Mouse (Mus musculus): ENCODE data around the gene AU040320. TPM values are rescaled to one million over a fixed set of nuclear protein-coding genes. Genes with fewer than 3 reads are reported as not detected.

AU040320 gene
- polyA plus RNA-seq, 1 experiment from 2014 or later, result 30.1 TPM

DNA sequence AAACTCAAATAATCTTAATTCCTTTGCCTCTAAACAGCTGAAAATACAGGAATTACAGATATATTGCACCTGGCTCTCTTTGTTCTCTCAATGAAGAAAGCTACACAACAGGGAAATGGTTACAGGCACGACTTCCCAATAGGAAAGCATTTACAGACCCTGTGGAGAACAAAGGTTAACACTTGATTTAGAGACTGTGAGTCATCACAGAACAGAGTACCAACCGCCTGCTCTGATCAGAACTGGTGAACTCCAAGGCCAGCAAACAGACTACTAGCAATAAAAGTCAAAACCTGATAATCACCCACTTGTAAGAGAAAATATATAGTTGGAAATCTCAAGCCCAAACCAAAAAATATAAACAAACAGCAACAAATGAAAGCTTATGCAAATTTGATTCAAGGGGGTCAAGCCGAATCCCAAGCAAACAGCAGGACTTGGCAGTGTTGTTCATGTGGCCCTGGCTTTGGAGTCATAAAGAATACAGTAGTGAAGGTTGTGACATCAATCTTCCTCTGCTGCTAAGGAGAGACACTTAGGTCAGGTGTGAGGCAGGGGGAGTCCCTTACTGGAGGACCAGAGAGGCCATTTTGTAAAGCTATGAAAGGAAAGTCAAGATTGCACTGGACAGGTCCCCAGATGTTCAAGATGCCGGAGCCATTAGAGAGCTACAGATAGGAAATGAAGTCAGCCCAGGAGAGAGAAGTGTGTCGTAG is 126.4 kb downstream of the AU040320 start:
- H3K4me1 ChIP-seq (ENCODE audit: control insufficient read depth, insufficient read depth, low read length), result no peaks in the 10 kb centered on the region
- WGBS, result 83% methylated on average over 5 of the region's 5 CpGs
- H3K27me3 ChIP-seq (ENCODE audit: control insufficient read depth, insufficient read depth, low read length), result no peaks in the 10 kb centered on the region
- H3K36me3 ChIP-seq (ENCODE audit: control insufficient read depth, insufficient read depth, low read length), result peaks cover 51% of the 10 kb centered on the region
- H3K4me3 ChIP-seq (ENCODE audit: low read depth, low read length), result no peak overlapping the region
- no peak overlapping the region for H3K27ac ChIP-seq (ENCODE audit: low read length)
- H3K4me2 ChIP-seq (replicated peaks; ENCODE audit: low read depth, low read length), result no peak overlapping the region
- H3K9ac ChIP-seq (replicated peaks; ENCODE audit: low read depth, low read length), result no peak overlapping the region
- no peaks in the 10 kb centered on the region for H3K9me3 ChIP-seq (ENCODE audit: control insufficient read depth, low read depth, low read length)
- no peak for ATAC-seq (ENCODE audit: insufficient number of reproducible peaks, insufficient read depth, low FRiP score, low read depth)

- Histone ChIP-seq H3K4me2 (replicated peaks; ENCODE audit: low read depth, low read length) (no peak overlapping the region), H3K4me3 (ENCODE audit: low read depth, low read length) (no peak overlapping the region), H3K36me3 (ENCODE audit: control insufficient read depth, insufficient read depth, low read length) (peaks cover 44% of the 10 kb centered on the region), H3K9me3 (ENCODE audit: control insufficient read depth, low read depth, low read length) (no peaks in the 10 kb centered on the region), H3K27me3 (ENCODE audit: control insufficient read depth, insufficient read depth, low read length) (no peaks in the 10 kb centered on the region), H3K27ac (ENCODE audit: low read length) (no peak overlapping the region), H3K4me1 (ENCODE audit: control insufficient read depth, insufficient read depth, low read length) (no peaks in the 10 kb centered on the region), H3K9ac (replicated peaks; ENCODE audit: low read depth, low read length) (no peak overlapping the region)
- 91% methylated on average over 5 of the region's 5 CpGs for WGBS
- no peak for ATAC-seq (ENCODE audit: insufficient number of reproducible peaks, insufficient read depth, low FRiP score, low read depth)
Observed at GRCm38 (mm10) chr4:126883602-126884001, 130.3 kb downstream of the AU040320 start.

DNA sequence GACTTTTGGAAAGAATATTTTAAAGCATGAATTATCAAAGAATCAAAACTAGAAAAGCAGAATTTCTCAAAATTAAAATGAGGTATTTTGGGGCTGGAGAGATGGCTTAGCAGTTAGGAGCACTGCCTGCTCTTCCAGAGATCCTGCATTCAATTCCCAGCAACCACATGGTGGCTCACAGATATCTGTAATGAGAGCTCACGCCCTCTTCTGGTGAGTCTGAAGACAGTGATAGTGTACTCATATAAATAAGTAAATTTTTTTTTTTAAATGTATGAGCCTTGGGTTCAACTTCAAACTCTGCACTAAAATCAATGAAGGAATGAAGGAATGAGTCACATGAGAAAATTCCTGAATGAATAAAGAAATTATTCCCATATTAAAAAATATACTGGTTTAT is 132.6 kb downstream of the AU040320 start:
- H3K4me1 ChIP-seq (ENCODE audit: control insufficient read depth, insufficient read depth, low read length), result no peaks in the 10 kb centered on the region
- H3K9ac ChIP-seq (replicated peaks; ENCODE audit: low read depth, low read length), result no peak overlapping the region
- H3K27me3 ChIP-seq (ENCODE audit: control insufficient read depth, insufficient read depth, low read length), result no peaks in the 10 kb centered on the region
- WGBS, result 53% methylated on average over 1 of the region's 1 CpGs
- H3K4me3 ChIP-seq (ENCODE audit: low read depth, low read length), result no peak overlapping the region
- no peaks in the 10 kb centered on the region for H3K9me3 ChIP-seq (ENCODE audit: control insufficient read depth, low read depth, low read length)
- H3K4me2 ChIP-seq (replicated peaks; ENCODE audit: low read depth, low read length), result no peak overlapping the region
- no peak overlapping the region for H3K27ac ChIP-seq (ENCODE audit: low read length)
- ATAC-seq (ENCODE audit: insufficient number of reproducible peaks, insufficient read depth, low FRiP score, low read depth), result no peak
- H3K36me3 ChIP-seq (ENCODE audit: control insufficient read depth, insufficient read depth, low read length), result peaks cover 45% of the 10 kb centered on the region

DNA sequence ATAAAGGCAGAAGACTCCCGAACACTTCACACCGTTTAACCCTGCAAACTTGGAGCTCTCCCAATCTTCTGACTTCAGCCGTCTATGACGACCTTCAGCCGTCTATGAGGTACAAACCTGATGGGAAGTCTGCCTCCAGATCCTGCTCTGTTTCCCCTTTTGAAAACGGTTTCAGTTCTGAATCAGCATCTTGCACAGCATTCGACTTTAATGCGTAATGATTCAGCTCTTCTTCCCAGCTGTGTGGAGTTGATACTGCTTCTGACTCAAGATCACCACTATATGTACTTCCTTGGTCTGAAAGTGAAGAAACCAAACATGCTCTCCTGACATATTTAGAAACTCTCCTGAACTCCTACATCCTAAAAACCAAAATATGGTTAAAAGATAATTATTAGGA is 136.5 kb downstream of the AU040320 start:
- H3K9me3 ChIP-seq (ENCODE audit: control insufficient read depth, low read depth, low read length), result no peaks in the 10 kb centered on the region
- H3K27ac ChIP-seq (ENCODE audit: low read length), result no peak overlapping the region
- H3K27me3 ChIP-seq (ENCODE audit: control insufficient read depth, insufficient read depth, low read length), result no peaks in the 10 kb centered on the region
- no peaks in the 10 kb centered on the region for H3K4me1 ChIP-seq (ENCODE audit: control insufficient read depth, insufficient read depth, low read length)
- ATAC-seq (ENCODE audit: insufficient number of reproducible peaks, insufficient read depth, low FRiP score, low read depth), result no peak
- no peak overlapping the region for H3K9ac ChIP-seq (replicated peaks; ENCODE audit: low read depth, low read length)
- 92% methylated on average over 8 of the region's 8 CpGs for WGBS
- no peak overlapping the region for H3K4me3 ChIP-seq (ENCODE audit: low read depth, low read length)
- H3K4me2 ChIP-seq (replicated peaks; ENCODE audit: low read depth, low read length), result no peak overlapping the region
- peaks cover 49% of the 10 kb centered on the region for H3K36me3 ChIP-seq (ENCODE audit: control insufficient read depth, insufficient read depth, low read length)

Other genes with a start within 250 kb of the AU040320 start
- 2.4 and 3.3 TPM in 2 replicates for gene Ago4, start 220.1 kb upstream of the AU040320 start, polyA plus RNA-seq (2014; fragmentation: Nextera tagmentation; extraction: Ambion mirVana)
- gene Clspn, start 196.6 kb upstream of the AU040320 start, polyA plus RNA-seq (2014; fragmentation: Nextera tagmentation; extraction: Ambion mirVana), result 41.2 and 49.4 TPM in 2 replicates
- gene 5730409E04Rik, start 143.7 kb upstream of the AU040320 start, polyA plus RNA-seq (2014; fragmentation: Nextera tagmentation; extraction: Ambion mirVana), result 3.5 and 4.3 TPM in 2 replicates
- gene Psmb2, start 75.9 kb upstream of the AU040320 start, polyA plus RNA-seq (2014; fragmentation: Nextera tagmentation; extraction: Ambion mirVana), result 461 and 487 TPM in 2 replicates
- gene Tfap2e, start 17.3 kb upstream of the AU040320 start, polyA plus RNA-seq (2014; fragmentation: Nextera tagmentation; extraction: Ambion mirVana), result not detected in 2 replicates
- 21.9 and 23.9 TPM in 2 replicates for gene Ncdn, start 106 bp upstream of the AU040320 start, polyA plus RNA-seq (2014; fragmentation: Nextera tagmentation; extraction: Ambion mirVana)
- gene Zmym4, start 214.6 kb downstream of the AU040320 start, polyA plus RNA-seq (2014; fragmentation: Nextera tagmentation; extraction: Ambion mirVana), result 28.9 and 34.7 TPM in 2 replicates

Data from stomach, embryonic 14.5 days (tissue).